Mouse (Mus musculus) C2C12 (cell line): ENCODE results near the gene Ptpre. TPM values are rescaled to one million over a fixed set of nuclear protein-coding genes. Genes with fewer than 3 reads are reported as not detected.

ENCODE experiments used
- H3K27me3 ChIP-seq: one replicate; pipeline ENCODE4 v1.6.1; 2011; ENCODE audit not compliant: control insufficient read depth, insufficient read depth, insufficient read length
- H3K36me3 ChIP-seq: one replicate; pipeline ENCODE4 v1.6.1; 2011; ENCODE audit not compliant: control insufficient read depth, insufficient read depth
- H3K4me3 ChIP-seq: one replicate; pipeline ENCODE4 v1.5.1; 2011; ENCODE audit warnings: mild to moderate bottlenecking, control low read depth; ENCODE audit not compliant: poor library complexity, insufficient read depth, severe bottlenecking
- H3K79me2 ChIP-seq: one replicate; pipeline ENCODE4 v1.6.1; 2011; ENCODE audit not compliant: control insufficient read depth, insufficient read depth
- H3K79me3 ChIP-seq: one replicate; pipeline ENCODE4 v1.6.1; 2011; ENCODE audit warnings: low read depth, control low read depth
- H3ac ChIP-seq: one replicate; pipeline ENCODE3; 2011; ENCODE audit warnings: low read depth; ENCODE audit not compliant: control insufficient read depth, insufficient read length
- CEBPB ChIP-seq: IDR thresholded peaks from one replicate; pipeline ENCODE4 v1.6.1; 2011; ENCODE audit warnings: low read depth, mild to moderate bottlenecking, control low read depth, moderate library complexity
- CTCF ChIP-seq: IDR thresholded peaks from one replicate; pipeline ENCODE4 v1.5.1; 2011; ENCODE audit not compliant: control insufficient read depth, insufficient read depth, insufficient read length
- FOSL1 ChIP-seq: IDR thresholded peaks from one replicate; pipeline ENCODE4 v1.8.0; 2011; ENCODE audit warnings: mild to moderate bottlenecking, low read length; ENCODE audit not compliant: poor library complexity, insufficient read depth, severe bottlenecking
- MAX ChIP-seq: IDR thresholded peaks from one replicate; pipeline ENCODE4 v1.6.1; 2011; ENCODE audit warnings: mild to moderate bottlenecking, control low read depth
- MYOD1 ChIP-seq: IDR thresholded peaks from one replicate; pipeline ENCODE4 v1.6.1; 2011; ENCODE audit warnings: low read depth; ENCODE audit not compliant: control insufficient read depth, insufficient read length
- MYOG ChIP-seq: IDR thresholded peaks from one replicate; pipeline ENCODE4 v1.6.1; 2011; ENCODE audit not compliant: control insufficient read depth, insufficient read length; ENCODE audit errors: extremely low read depth
- USF1 ChIP-seq: IDR thresholded peaks from one replicate; pipeline ENCODE4 v1.6.1; 2011; ENCODE audit warnings: low read depth, mild to moderate bottlenecking, control low read depth, moderate library complexity
- polyA plus RNA-seq: library from polyadenylated mRNA; unstranded; fragments of >200 nt; fragmentation: generic; extraction: Trizol; gene quantifications from one replicate; pipeline ENCODE4 v1.2.1, GENCODE M21; 2012; ENCODE audit warnings: missing spikeins

Gene Ptpre
- polyA plus RNA-seq, 1 experiment, result 1.5 TPM

GRCm38 (mm10) chr7:135651831-135652511 lies 114.7 kb downstream of the Ptpre start:
- H3K4me3 ChIP-seq, result no peak overlapping the region

GRCm38 (mm10) chr7:135652781-135653180 lies 115.5 kb downstream of the Ptpre start:
- Histone ChIP-seq H3K79me2 (no peaks in the 10 kb centered on the region), H3K4me3 (no peak overlapping the region), H3K79me3 (no peaks in the 10 kb centered on the region), H3K36me3 (no peaks in the 10 kb centered on the region), H3ac (no peak overlapping the region), H3K27me3 (no peaks in the 10 kb centered on the region)
- TF ChIP-seq MYOD1 (no peak), CTCF (no peak), USF1 (no peak), MYOG (no peak)

More at GRCm38 (mm10) chr7:135651831-135652511, 114.7 kb downstream of the Ptpre start:
- H3ac ChIP-seq, result no peak overlapping the region
- no peaks in the 10 kb centered on the region for H3K27me3 ChIP-seq
- H3K79me2 ChIP-seq, result no peaks in the 10 kb centered on the region
- H3K36me3 ChIP-seq, result peaks cover 3% of the 10 kb centered on the region
- no peaks in the 10 kb centered on the region for H3K79me3 ChIP-seq
- TF ChIP-seq MAX (no peak), CTCF (no peak), CEBPB (no peak), MYOD1 (no peak), FOSL1 (no peak), MYOG (no peak), USF1 (no peak)

- Histone ChIP-seq H3K79me3 (no peaks in the 10 kb centered on the region), H3K27me3 (no peaks in the 10 kb centered on the region), H3K4me3 (no peak overlapping the region), H3K79me2 (no peaks in the 10 kb centered on the region), H3K36me3 (no peaks in the 10 kb centered on the region), H3ac (no peak overlapping the region)
- TF ChIP-seq MYOD1, result no peak
- TF ChIP-seq CEBPB, result no peak
- TF ChIP-seq MYOG, result no peak
- TF ChIP-seq CTCF, result no peak
Observed at GRCm38 (mm10) chr7:135653601-135654000, 116.3 kb downstream of the Ptpre start.

- TF ChIP-seq CEBPB (no peak), FOSL1 (no peak), MYOG (no peak)
- no peaks in the 10 kb centered on the region for H3K79me2 ChIP-seq
- H3K36me3 ChIP-seq, result no peaks in the 10 kb centered on the region
- H3ac ChIP-seq, result no peak overlapping the region
- H3K27me3 ChIP-seq, result no peaks in the 10 kb centered on the region
- no peak overlapping the region for H3K4me3 ChIP-seq
- no peaks in the 10 kb centered on the region for H3K79me3 ChIP-seq
Observed at GRCm38 (mm10) chr7:135654288-135654687, 117.0 kb downstream of the Ptpre start.

- Histone ChIP-seq H3K79me3 (no peaks in the 10 kb centered on the region), H3K27me3 (no peaks in the 10 kb centered on the region), H3K36me3 (no peaks in the 10 kb centered on the region), H3K79me2 (no peaks in the 10 kb centered on the region), H3ac (no peak overlapping the region), H3K4me3 (no peak overlapping the region)
- TF ChIP-seq USF1, result no peak
- no peak for TF ChIP-seq CTCF
- TF ChIP-seq FOSL1, result no peak
- no peak for TF ChIP-seq CEBPB
- no peak for TF ChIP-seq MAX
- no peak for TF ChIP-seq MYOD1
- TF ChIP-seq MYOG, result no peak
Observed at GRCm38 (mm10) chr7:135655113-135655512, 117.8 kb downstream of the Ptpre start.

- no peak for TF ChIP-seq MYOD1
- no peak for TF ChIP-seq MAX
- no peak for TF ChIP-seq CEBPB
- TF ChIP-seq FOSL1, result no peak
- Histone ChIP-seq H3K79me2 (no peaks in the 10 kb centered on the region), H3K36me3 (peaks cover 3% of the 10 kb centered on the region), H3K27me3 (no peaks in the 10 kb centered on the region), H3K4me3 (no peak overlapping the region), H3ac (no peak overlapping the region), H3K79me3 (no peaks in the 10 kb centered on the region)
Observed at GRCm38 (mm10) chr7:135658150-135658549, 120.9 kb downstream of the Ptpre start.
